Mouse (Mus musculus): Measurements from ENCODE around the gene Eepd1. TPM values are rescaled to one million over a fixed set of nuclear protein-coding genes. Genes with fewer than 3 reads are reported as not detected.

The Eepd1 gene
- total and polyA plus RNA-seq, 3 experiments = 0.85 to 1.6 TPM; not detected in 1

DNA sequence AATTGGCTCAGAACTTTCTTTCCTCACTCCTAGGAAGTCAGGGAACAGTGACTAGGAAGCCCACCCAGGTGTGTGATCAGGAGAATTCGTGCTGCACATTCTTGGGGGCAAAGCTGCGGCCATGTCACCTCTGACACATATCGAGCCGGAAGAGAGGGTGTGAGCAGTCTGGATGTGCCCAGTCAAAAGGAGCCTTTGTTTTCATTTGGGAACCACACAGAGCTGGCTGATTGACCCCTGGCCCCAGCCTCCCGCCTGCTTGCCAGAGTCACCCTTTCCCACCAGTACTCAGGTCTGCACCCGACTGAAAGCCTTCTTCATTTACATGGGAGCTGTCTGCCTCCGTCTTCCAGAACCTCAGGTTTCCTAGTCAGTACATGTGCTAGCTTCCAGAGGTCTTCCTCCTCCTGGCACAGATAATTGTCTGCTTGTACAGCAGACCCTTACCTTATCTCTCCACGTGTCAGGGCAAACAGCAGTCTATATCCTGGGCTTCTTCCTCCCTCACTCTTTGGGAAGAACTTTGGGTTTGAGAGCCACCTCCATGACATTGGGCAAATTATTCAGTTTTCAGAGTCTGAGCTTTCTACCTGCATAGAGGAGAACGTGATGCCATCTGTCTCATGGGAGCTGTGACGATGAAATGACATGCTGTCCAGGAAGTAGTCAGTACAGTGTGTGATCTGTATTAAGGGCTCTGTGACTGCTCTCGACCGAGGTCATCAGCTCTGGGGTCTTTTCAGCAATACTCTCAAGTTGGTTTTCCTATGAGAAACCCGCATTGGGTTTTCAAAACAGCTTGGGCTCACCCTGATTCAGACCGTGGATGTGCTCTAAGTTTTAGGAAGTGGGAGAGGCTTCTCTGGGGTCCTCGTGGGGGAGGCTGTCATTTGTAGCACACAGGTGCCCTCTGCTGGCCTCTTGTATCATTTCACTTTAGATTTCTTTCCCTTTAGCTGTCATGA is 110.3 kb downstream of the Eepd1 start (continued):
- no peak for TF ChIP-seq MEF2A (IDR thresholded peaks at IDR 0.05; ENCODE audit: extremely low read depth, insufficient replicate concordance, low read depth, low read length, poor library complexity, severe bottlenecking)
- TF ChIP-seq USF1 (IDR thresholded peaks at IDR 0.05; ENCODE audit: low read depth, low read length) = no peak
- TF ChIP-seq MAX (IDR thresholded peaks at IDR 0.05; ENCODE audit: low read length) = no peak; the same call in none of the 2 replicates
- TF ChIP-seq MXI1 (IDR thresholded peaks at IDR 0.05; ENCODE audit: low read depth, low read length) = peak; percentile 73
- TF ChIP-seq NELFE (IDR thresholded peaks at IDR 0.05; ENCODE audit: low read depth, low read length) = 0 out of 2 replicates have a peak, but pooled peaks have one; percentile 23
- TF ChIP-seq POLR2AphosphoS5 (IDR thresholded peaks at IDR 0.05; ENCODE audit: borderline replicate concordance, low read depth, low read length) = no peak
- no peak for TF ChIP-seq RCOR1 (IDR thresholded peaks at IDR 0.05; ENCODE audit: low read depth, low read length)
- TF ChIP-seq NRF1 (IDR thresholded peaks at IDR 0.05; ENCODE audit: insufficient read depth, low read depth, low read length, poor library complexity, severe bottlenecking) = no peak
- no peak for TF ChIP-seq POLR2AphosphoS2 (IDR thresholded peaks at IDR 0.05; ENCODE audit: low read length)
- TF ChIP-seq ETS1 (IDR thresholded peaks at IDR 0.05; ENCODE audit: low read depth, low read length) = no peak
- no peak for TF ChIP-seq CHD1 (IDR thresholded peaks at IDR 0.05; ENCODE audit: low read depth, low read length)
- TF ChIP-seq MYB (IDR thresholded peaks at IDR 0.05; ENCODE audit: low read depth, low read length) = no peak
- TF ChIP-seq GATA1 (IDR thresholded peaks at IDR 0.05; ENCODE audit: low read depth, low read length) = peak; percentile 20; the same call in 1 of the 2 replicates
- TF ChIP-seq CTCF (IDR thresholded peaks at IDR 0.05 in 2 of 3, conservative IDR thresholded peaks at IDR 0.05 in 1 of 3; ENCODE audit: control insufficient read depth in 1 of 3, insufficient read depth in 1 of 3, low read depth in 2 of 3, low read length in 3 of 3, poor library complexity in 1 of 3, severe bottlenecking in 1 of 3) = peak; percentile 52 to 88 (median 72)
- no peak for TF ChIP-seq EP300 (IDR thresholded peaks at IDR 0.05; ENCODE audit: low read depth in 1 of 2, low read length in 2 of 2)
- no peak for TF ChIP-seq GABPA (IDR thresholded peaks at IDR 0.05; ENCODE audit: low read depth, low read length)
- no peak for TF ChIP-seq E2F4 (IDR thresholded peaks at IDR 0.05; ENCODE audit: borderline replicate concordance, low read depth, low read length)
- TF ChIP-seq USF2 (IDR thresholded peaks at IDR 0.05; ENCODE audit: borderline replicate concordance in 1 of 2, insufficient read depth in 1 of 2, low read depth in 1 of 2, low read length in 2 of 2) = no peak
- TF ChIP-seq JUND (IDR thresholded peaks at IDR 0.05; ENCODE audit: low read depth, low read length) = no peak
- peak; percentile 95 for TF ChIP-seq RAD21 (IDR thresholded peaks at IDR 0.05; ENCODE audit: low read depth, low read length)
- peak; percentile 51 for TF ChIP-seq TBP (IDR thresholded peaks at IDR 0.05; ENCODE audit: low read depth, low read length)
